Mouse (Mus musculus) embryonic facial prominence, embryonic 10.5 days (tissue): ENCODE data around the gene Pcolce. TPM values are rescaled to one million over a fixed set of nuclear protein-coding genes. Genes with fewer than 3 reads are reported as not detected.
"Not testable (repeated sequence)": the region's sequence is repeated elsewhere in the genome, so short reads cannot be mapped to it uniquely, and the experiment has no call there.

Source experiments
- DNase-seq: peaks from one replicate; pipeline ENCODE4 v3.0.0-alpha.2; 2017; ENCODE audit warnings: low spot score
- H3K27ac ChIP-seq: fragments of 300-500 bp; sonication (generic); replicated peaks from 2 replicates; pipeline ENCODE4 v1.5.1; 2016; ENCODE audit warnings: mild to moderate bottlenecking
- H3K27me3 ChIP-seq: fragments of 300-500 bp; sonication (generic); replicated peaks from 2 replicates; pipeline ENCODE4 v1.6.1; 2016; ENCODE audit warnings: low read depth, mild to moderate bottlenecking; ENCODE audit not compliant: poor library complexity, severe bottlenecking
- H3K36me3 ChIP-seq: fragments of 300-500 bp; sonication (generic); replicated peaks from 2 replicates; pipeline ENCODE4 v1.6.1; 2016; ENCODE audit warnings: mild to moderate bottlenecking, moderate library complexity
- H3K4me1 ChIP-seq: fragments of 300-500 bp; sonication (generic); 2 replicates; pipeline ENCODE4 v1.6.1; 2016
- H3K4me3 ChIP-seq: fragments of 300-500 bp; sonication (generic); 2 replicates; pipeline ENCODE4 v1.5.1; 2016; ENCODE audit warnings: mild to moderate bottlenecking, moderate library complexity
- H3K9me3 ChIP-seq: fragments of 300-500 bp; sonication (generic); 2 replicates; pipeline ENCODE4 v1.6.1; 2016; ENCODE audit warnings: mild to moderate bottlenecking
- WGBS: fragments of 180-500 bp; shearing (Covaris S2); methylation state at CpG from one replicate; pipeline ENCODE4 v1.1.7; 2016; 5-methylcytosine and 5-hydroxymethylcytosine counted together
- polyA plus RNA-seq: library from polyadenylated mRNA; unstranded; fragments of >200 nt; fragmentation: Nextera tagmentation; extraction: Ambion mirVana; gene quantifications from 2 replicates; pipeline ENCODE4 v1.2.1, GENCODE M21; 2016

The Pcolce gene
- polyA plus RNA-seq, 1 experiment from 2014 or later, result 128 TPM

- 88% methylated on average over 11 of the region's 11 CpGs for WGBS
- Histone ChIP-seq H3K4me3 (no peak overlapping the region), H3K9me3 (no peaks in the 10 kb centered on the region), H3K27ac (peak overlapping the region; percentile 77), H3K4me1 (peaks cover 23% of the 10 kb centered on the region), H3K36me3 (no peaks in the 10 kb centered on the region), H3K27me3 (0 out of 2 replicates have a peak, but pooled peaks cover 3% of the 10 kb centered on the region)
- no peak for DNase-seq
Observed at GRCm38 (mm10) chr5:137623937-137624530, 10.4 kb upstream of the Pcolce start.

DNA sequence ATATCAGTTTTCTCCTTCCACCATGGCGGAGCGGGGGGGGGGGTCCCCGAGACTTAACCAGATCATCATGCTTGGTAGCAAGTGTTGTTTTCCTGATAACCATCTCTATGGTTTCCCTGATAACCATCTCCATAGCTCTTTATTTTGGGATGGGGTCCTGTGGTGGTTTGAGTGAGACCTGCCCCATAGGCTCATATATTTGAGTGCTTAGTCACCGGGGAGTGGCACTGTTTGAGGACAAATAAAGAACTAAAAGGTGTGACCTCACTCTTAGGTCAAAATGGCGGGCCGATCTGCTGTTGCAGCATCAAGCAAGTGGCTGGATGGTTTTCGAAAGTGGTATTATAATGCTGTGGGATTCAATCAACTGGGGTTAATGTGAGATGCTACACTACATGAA lies 1.8 kb upstream of the Pcolce start:
- no peak overlapping the region for H3K4me3 ChIP-seq
- no peak overlapping the region for H3K27ac ChIP-seq
- H3K9me3 ChIP-seq, result no peaks in the 10 kb centered on the region
- H3K36me3 ChIP-seq, result no peaks in the 10 kb centered on the region
- no peak for DNase-seq
- peaks cover 39% of the 10 kb centered on the region for H3K4me1 ChIP-seq
- WGBS, result 89% methylated on average over 7 of the region's 7 CpGs
- H3K27me3 ChIP-seq, result 0 out of 2 replicates have a peak, but pooled peaks cover 3% of the 10 kb centered on the region

DNA sequence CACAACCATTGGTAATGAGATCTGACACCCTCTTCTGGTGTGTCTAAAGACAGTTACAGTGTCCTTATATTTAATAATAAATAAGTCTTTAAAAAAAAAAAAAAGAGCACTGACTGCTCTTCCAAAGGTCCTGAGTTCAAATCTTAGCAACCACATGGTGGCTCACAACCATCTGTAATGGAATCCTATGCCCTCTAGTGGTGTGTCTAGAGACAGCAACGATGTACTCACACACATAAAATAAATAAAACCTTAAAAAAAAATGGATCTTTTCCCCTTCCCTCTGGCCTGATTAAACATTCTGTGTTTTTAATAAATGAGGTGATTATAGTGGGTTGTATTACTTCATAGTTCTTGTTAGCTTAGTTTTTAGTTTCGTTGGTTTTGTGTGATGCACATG lies 1.3 kb upstream of the Pcolce start:
- H3K36me3 ChIP-seq, DNase-seq, H3K27me3 ChIP-seq, H3K27ac ChIP-seq, H3K9me3 ChIP-seq, H3K4me3 ChIP-seq: not testable (repeated sequence)
- whole genome bisulfite sequencing, result 95% methylated on average over 2 of the region's 2 CpGs
- H3K4me1 ChIP-seq, result peaks cover 43% of the 10 kb centered on the region

GRCm38 (mm10) chr5:137613076-137613475 lies 508 bp downstream of the Pcolce start:
- no peak for DNase-seq
- peaks cover 62% of the 10 kb centered on the region for H3K4me1 ChIP-seq
- H3K27ac ChIP-seq, result peak overlapping the region; percentile 97
- peaks cover 10% of the 10 kb centered on the region for H3K27me3 ChIP-seq
- peaks cover 4% of the 10 kb centered on the region; the same call in 1 of the 2 replicates for H3K36me3 ChIP-seq
- 61% methylated on average over 5 of the region's 5 CpGs for WGBS
- H3K9me3 ChIP-seq, result no peaks in the 10 kb centered on the region
- 0 out of 2 replicates have a peak overlapping the region, but pooled peaks have one; percentile 11 for H3K4me3 ChIP-seq

- H3K36me3 ChIP-seq, result peaks cover 23% of the 10 kb centered on the region
Observed at GRCm38 (mm10) chr5:137611245-137611602, 2.4 kb downstream of the Pcolce start.

GRCm38 (mm10) chr5:137610548-137611244 lies 2.9 kb downstream of the Pcolce start:
- Histone ChIP-seq H3K4me3 (peak overlapping the region; percentile 57), H3K27me3 (peaks cover 21% of the 10 kb centered on the region), H3K9me3 (no peaks in the 10 kb centered on the region), H3K27ac (peak overlapping the region; percentile 97), H3K4me1 (peaks cover 69% of the 10 kb centered on the region), H3K36me3 (peaks cover 28% of the 10 kb centered on the region)
- peak; percentile 96 for DNase-seq
- WGBS, result 7% methylated on average over 12 of the region's 12 CpGs

More at GRCm38 (mm10) chr5:137611245-137611602, 2.4 kb downstream of the Pcolce start:
- H3K27me3 ChIP-seq, result peaks cover 21% of the 10 kb centered on the region
- H3K27ac ChIP-seq, result peak overlapping the region; percentile 97
- H3K4me3 ChIP-seq, result peak overlapping the region; percentile 57
- no peaks in the 10 kb centered on the region for H3K9me3 ChIP-seq
- peaks cover 69% of the 10 kb centered on the region for H3K4me1 ChIP-seq
- WGBS, result 14% methylated on average over 6 of the region's 6 CpGs
- DNase-seq, result peak; percentile 93

GRCm38 (mm10) chr5:137610056-137610455 lies 3.5 kb downstream of the Pcolce start:
- H3K4me1 ChIP-seq, result peaks cover 69% of the 10 kb centered on the region
- peaks cover 35% of the 10 kb centered on the region for H3K36me3 ChIP-seq
- H3K4me3 ChIP-seq, result peak overlapping the region; percentile 57
- no peak for DNase-seq
- no peaks in the 10 kb centered on the region for H3K9me3 ChIP-seq
- H3K27ac ChIP-seq, result peak overlapping the region; percentile 97
- WGBS, result 56% methylated on average over 4 of the region's 4 CpGs
- peaks cover 21% of the 10 kb centered on the region for H3K27me3 ChIP-seq

GRCm38 (mm10) chr5:137609292-137609691 lies 4.3 kb downstream of the Pcolce start:
- H3K27me3 ChIP-seq, result peaks cover 21% of the 10 kb centered on the region
- no peak for DNase-seq
- H3K27ac ChIP-seq, result peak overlapping the region; percentile 97
- H3K36me3 ChIP-seq, result peaks cover 42% of the 10 kb centered on the region
- H3K4me1 ChIP-seq, result peaks cover 69% of the 10 kb centered on the region
- no peaks in the 10 kb centered on the region for H3K9me3 ChIP-seq
- WGBS, result 48% methylated on average over 3 of the region's 3 CpGs
- peak overlapping the region; percentile 57 for H3K4me3 ChIP-seq

- no peak for DNase-seq
- 16% methylated on average over 23 of the region's 23 CpGs for WGBS
- H3K9me3 ChIP-seq, result no peaks in the 10 kb centered on the region
- peaks cover 64% of the 10 kb centered on the region for H3K4me1 ChIP-seq
- peak overlapping the region; percentile 57 for H3K4me3 ChIP-seq
- peak overlapping the region; percentile 97 for H3K27ac ChIP-seq
- H3K27me3 ChIP-seq, result peaks cover 21% of the 10 kb centered on the region
- peaks cover 48% of the 10 kb centered on the region for H3K36me3 ChIP-seq
Observed at GRCm38 (mm10) chr5:137608654-137609190, 4.9 kb downstream of the Pcolce start.

DNA sequence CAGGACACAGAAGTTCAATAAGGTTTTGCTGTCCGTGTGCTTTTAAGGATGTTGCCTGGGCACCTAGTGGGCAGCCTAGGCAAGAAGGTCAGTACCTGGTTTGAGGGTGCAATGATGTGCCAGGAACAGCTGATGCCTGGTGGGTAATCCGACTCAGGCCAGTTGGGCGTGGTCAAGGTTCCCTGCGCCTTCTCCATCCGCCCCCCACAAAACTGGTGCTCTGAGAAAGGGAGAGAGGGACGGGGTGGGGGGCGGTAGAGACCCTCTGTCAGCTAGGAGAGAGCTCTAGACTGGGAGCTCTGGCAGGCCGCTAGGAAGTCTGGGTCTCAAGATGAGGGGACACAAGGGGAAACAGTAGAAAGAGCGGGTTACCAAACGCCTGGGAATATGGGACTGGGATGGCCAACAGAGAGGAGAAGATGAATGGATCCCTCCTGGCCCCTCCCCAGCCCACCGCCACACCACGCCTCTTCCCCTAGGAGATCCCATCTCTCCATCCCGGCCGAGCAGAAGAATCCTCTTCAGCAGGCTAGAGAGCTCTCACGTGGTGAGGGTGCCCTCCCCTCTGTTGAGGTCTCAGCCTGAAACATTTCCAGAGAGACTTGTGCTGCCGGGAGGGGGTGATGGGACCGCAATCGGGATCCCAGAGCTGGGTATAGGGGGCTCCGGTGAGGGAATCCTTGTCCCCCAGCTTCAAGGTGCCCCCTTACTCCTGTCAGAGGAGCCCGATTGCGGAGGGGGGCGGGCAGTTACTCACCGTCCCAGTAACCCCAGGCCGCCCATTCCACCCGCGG lies 5.5 kb downstream of the Pcolce start:
- Histone ChIP-seq H3K36me3 (peaks cover 54% of the 10 kb centered on the region), H3K9me3 (no peaks in the 10 kb centered on the region), H3K27ac (peak overlapping the region; percentile 97), H3K27me3 (peaks cover 21% of the 10 kb centered on the region), H3K4me1 (peaks cover 60% of the 10 kb centered on the region), H3K4me3 (peak overlapping the region; percentile 57)
- DNase-seq, result no peak
- WGBS, result 15% methylated on average over 26 of the region's 26 CpGs

- 1% methylated on average over 22 of the region's 22 CpGs for WGBS
- H3K27ac ChIP-seq, result peak overlapping the region; percentile 98
- peaks cover 42% of the 10 kb centered on the region for H3K4me1 ChIP-seq
- peaks cover 54% of the 10 kb centered on the region for H3K36me3 ChIP-seq
- H3K27me3 ChIP-seq, result no peaks in the 10 kb centered on the region
- H3K9me3 ChIP-seq, result no peaks in the 10 kb centered on the region
- peak; percentile 54 for DNase-seq
- H3K4me3 ChIP-seq, result peak overlapping the region; percentile 78
Observed at GRCm38 (mm10) chr5:137601365-137601729, 12.2 kb downstream of the Pcolce start.

GRCm38 (mm10) chr5:137600619-137601364 lies 12.8 kb downstream of the Pcolce start, which contains the start of gene Mospd3:
Gene Mospd3 (minus strand): TSS chr5:137601058.
- peak; percentile 95 for DNase-seq
- WGBS, result under 1% methylated on average over 41 of the region's 41 CpGs
- Histone ChIP-seq H3K4me1 (peaks cover 42% of the 10 kb centered on the region), H3K27ac (peak within 1 kb of the TSS; percentile 98), H3K4me3 (peak within 1 kb of the TSS; percentile 78), H3K9me3 (no peaks in the 10 kb centered on the region), H3K27me3 (no peaks in the 10 kb centered on the region), H3K36me3 (peaks cover 49% of the 10 kb centered on the region)
